Mouse (Mus musculus): ENCODE data around the gene Galnt18. TPM values are rescaled to one million over a fixed set of nuclear protein-coding genes. Genes with fewer than 3 reads are reported as not detected.

Gene Galnt18
- polyA plus RNA-seq, 1 experiment from 2014 or later = 10.2 TPM

- Histone ChIP-seq H3K36me3 (no peaks in the 10 kb centered on the region), H3K27ac (replicated peaks) (no peak overlapping the region), H3K4me3 (no peak overlapping the region), H3K9me3 (no peaks in the 10 kb centered on the region), H3K4me1 (0 out of 2 replicates have a peak, but pooled peaks cover 8% of the 10 kb centered on the region), H3K9ac (replicated peaks) (no peak overlapping the region), H3K4me2 (replicated peaks) (no peak overlapping the region), H3K27me3 (no peaks in the 10 kb centered on the region)
- WGBS = 67% methylated on average over 2 of the region's 2 CpGs
- ATAC-seq (replicated peaks) = no peak
Observed at GRCm38 (mm10) chr7:111638899-111639298, 140.9 kb downstream of the Galnt18 start.

GRCm38 (mm10) chr7:111638465-111638864 lies 141.3 kb downstream of the Galnt18 start:
- ATAC-seq (replicated peaks) = no peak
- 55% methylated on average over 5 of the region's 5 CpGs for WGBS
- no peaks in the 10 kb centered on the region for H3K9me3 ChIP-seq

GRCm38 (mm10) chr7:111637866-111638448 lies 141.8 kb downstream of the Galnt18 start:
- no peak for ATAC-seq (replicated peaks)
- no peaks in the 10 kb centered on the region for H3K27me3 ChIP-seq
- 0 out of 2 replicates have a peak, but pooled peaks cover 8% of the 10 kb centered on the region for H3K4me1 ChIP-seq
- no peaks in the 10 kb centered on the region for H3K36me3 ChIP-seq
- 60% methylated on average over 2 of the region's 2 CpGs for WGBS
- H3K27ac ChIP-seq (replicated peaks) = peak overlapping the region; percentile 25; the same call in 1 of the 2 replicates
- H3K9me3 ChIP-seq = no peaks in the 10 kb centered on the region
- H3K4me3 ChIP-seq = no peak overlapping the region
- no peak overlapping the region for H3K9ac ChIP-seq (replicated peaks)
- H3K4me2 ChIP-seq (replicated peaks) = no peak overlapping the region

More at GRCm38 (mm10) chr7:111638465-111638864, 141.3 kb downstream of the Galnt18 start:
- Histone ChIP-seq H3K27me3 (no peaks in the 10 kb centered on the region), H3K36me3 (no peaks in the 10 kb centered on the region), H3K4me3 (no peak overlapping the region), H3K4me1 (0 out of 2 replicates have a peak, but pooled peaks cover 8% of the 10 kb centered on the region), H3K27ac (replicated peaks) (0 out of 2 replicates have a peak overlapping the region, but pooled peaks have one; percentile 14), H3K4me2 (replicated peaks) (no peak overlapping the region), H3K9ac (replicated peaks) (no peak overlapping the region)

- Histone ChIP-seq H3K9ac (replicated peaks) (no peak overlapping the region), H3K4me2 (replicated peaks) (no peak overlapping the region), H3K27ac (replicated peaks) (peak overlapping the region; percentile 49), H3K4me1 (0 out of 2 replicates have a peak, but pooled peaks cover 8% of the 10 kb centered on the region), H3K36me3 (no peaks in the 10 kb centered on the region), H3K9me3 (no peaks in the 10 kb centered on the region), H3K27me3 (no peaks in the 10 kb centered on the region), H3K4me3 (no peak overlapping the region)
- no peak; the same call in 1 of the 2 replicates for ATAC-seq (replicated peaks)
- WGBS = 60% methylated on average over 5 of the region's 5 CpGs
Observed at GRCm38 (mm10) chr7:111636503-111636902, 143.3 kb downstream of the Galnt18 start.

GRCm38 (mm10) chr7:111631265-111631664 lies 148.5 kb downstream of the Galnt18 start:
- Histone ChIP-seq H3K4me2 (replicated peaks) (no peak overlapping the region), H3K4me3 (no peak overlapping the region), H3K27me3 (no peaks in the 10 kb centered on the region), H3K27ac (replicated peaks) (no peak overlapping the region), H3K36me3 (no peaks in the 10 kb centered on the region), H3K4me1 (no peaks in the 10 kb centered on the region), H3K9me3 (no peaks in the 10 kb centered on the region), H3K9ac (replicated peaks) (no peak overlapping the region)
- ATAC-seq (replicated peaks) = no peak
- WGBS = 82% methylated on average over 4 of the region's 4 CpGs

GRCm38 (mm10) chr7:111626232-111626631 lies 153.5 kb downstream of the Galnt18 start:
- WGBS = 83% methylated on average over 2 of the region's 2 CpGs
- H3K4me2 ChIP-seq (replicated peaks) = no peak overlapping the region
- no peaks in the 10 kb centered on the region for H3K27me3 ChIP-seq
- H3K9me3 ChIP-seq = no peaks in the 10 kb centered on the region
- ATAC-seq (replicated peaks) = no peak
- no peaks in the 10 kb centered on the region for H3K4me1 ChIP-seq
- H3K4me3 ChIP-seq = no peak overlapping the region
- no peaks in the 10 kb centered on the region for H3K36me3 ChIP-seq
- H3K27ac ChIP-seq (replicated peaks) = no peak overlapping the region
- H3K9ac ChIP-seq (replicated peaks) = no peak overlapping the region

GRCm38 (mm10) chr7:111625736-111626135 lies 154.0 kb downstream of the Galnt18 start:
- no peak for ATAC-seq (replicated peaks)
- 83% methylated on average over 5 of the region's 5 CpGs for WGBS

GRCm38 (mm10) chr7:111616231-111616937 lies 163.4 kb downstream of the Galnt18 start:
- Histone ChIP-seq H3K4me3 (no peak overlapping the region), H3K9ac (replicated peaks) (no peak overlapping the region), H3K9me3 (no peaks in the 10 kb centered on the region), H3K4me2 (replicated peaks) (no peak overlapping the region), H3K4me1 (no peaks in the 10 kb centered on the region), H3K36me3 (no peaks in the 10 kb centered on the region), H3K27me3 (no peaks in the 10 kb centered on the region), H3K27ac (replicated peaks) (no peak overlapping the region)
- 66% methylated on average over 16 of the region's 16 CpGs for WGBS
- ATAC-seq (replicated peaks) = no peak

More at GRCm38 (mm10) chr7:111625736-111626135, 154.0 kb downstream of the Galnt18 start:
- no peaks in the 10 kb centered on the region for H3K4me1 ChIP-seq
- H3K27ac ChIP-seq (replicated peaks) = no peak overlapping the region
- no peak overlapping the region for H3K4me2 ChIP-seq (replicated peaks)
- H3K27me3 ChIP-seq = no peaks in the 10 kb centered on the region
- no peak overlapping the region for H3K4me3 ChIP-seq
- H3K9me3 ChIP-seq = no peaks in the 10 kb centered on the region
- no peaks in the 10 kb centered on the region for H3K36me3 ChIP-seq
- no peak overlapping the region for H3K9ac ChIP-seq (replicated peaks)

GRCm38 (mm10) chr7:111614471-111614870 lies 165.3 kb downstream of the Galnt18 start:
- ATAC-seq (replicated peaks) = no peak
- no peak overlapping the region for H3K4me3 ChIP-seq
- H3K4me2 ChIP-seq (replicated peaks) = no peak overlapping the region
- H3K27me3 ChIP-seq = no peaks in the 10 kb centered on the region
- no peaks in the 10 kb centered on the region for H3K36me3 ChIP-seq
- no peak overlapping the region for H3K9ac ChIP-seq (replicated peaks)
- no peaks in the 10 kb centered on the region for H3K4me1 ChIP-seq
- H3K9me3 ChIP-seq = no peaks in the 10 kb centered on the region
- 97% methylated on average over 1 of the region's 1 CpGs for WGBS
- no peak overlapping the region for H3K27ac ChIP-seq (replicated peaks)

- Histone ChIP-seq H3K36me3 (no peaks in the 10 kb centered on the region), H3K9me3 (no peaks in the 10 kb centered on the region), H3K27ac (replicated peaks) (no peak overlapping the region), H3K9ac (replicated peaks) (no peak overlapping the region), H3K4me3 (no peak overlapping the region), H3K4me1 (no peaks in the 10 kb centered on the region), H3K4me2 (replicated peaks) (no peak overlapping the region), H3K27me3 (no peaks in the 10 kb centered on the region)
- WGBS = 87% methylated on average over 2 of the region's 2 CpGs
- no peak for ATAC-seq (replicated peaks)
Observed at GRCm38 (mm10) chr7:111607476-111607875, 172.3 kb downstream of the Galnt18 start.

- H3K27ac ChIP-seq (replicated peaks) = no peak overlapping the region
- no peaks in the 10 kb centered on the region for H3K36me3 ChIP-seq
- H3K4me1 ChIP-seq = peaks cover 5% of the 10 kb centered on the region; the same call in 1 of the 2 replicates
- H3K9ac ChIP-seq (replicated peaks) = no peak overlapping the region
- no peak for ATAC-seq (replicated peaks)
- no peaks in the 10 kb centered on the region for H3K27me3 ChIP-seq
- H3K4me3 ChIP-seq = no peak overlapping the region
- no peaks in the 10 kb centered on the region for H3K9me3 ChIP-seq
- WGBS = 90% methylated on average over 3 of the region's 3 CpGs
- H3K4me2 ChIP-seq (replicated peaks) = no peak overlapping the region
Observed at GRCm38 (mm10) chr7:111606091-111606490, 173.7 kb downstream of the Galnt18 start.

GRCm38 (mm10) chr7:111605663-111606062 lies 174.1 kb downstream of the Galnt18 start:
- ATAC-seq (replicated peaks) = no peak
- no peak overlapping the region for H3K4me3 ChIP-seq

More at GRCm38 (mm10) chr7:111605663-111606062, 174.1 kb downstream of the Galnt18 start:
- Histone ChIP-seq H3K9me3 (no peaks in the 10 kb centered on the region), H3K9ac (replicated peaks) (no peak overlapping the region), H3K36me3 (no peaks in the 10 kb centered on the region), H3K4me2 (replicated peaks) (no peak overlapping the region), H3K27me3 (no peaks in the 10 kb centered on the region), H3K27ac (replicated peaks) (no peak overlapping the region), H3K4me1 (peaks cover 9% of the 10 kb centered on the region)
